Mouse (Mus musculus) ES-E14 (cell line): ENCODE results near the gene Dna2.

Source experiments
- CHD2 ChIP-seq: IDR thresholded peaks from 2 replicates; pipeline ENCODE4 v1.6.1; 2014; ENCODE audit warnings: mild to moderate bottlenecking, low read depth, low read length, inconsistent platforms
- MAFK ChIP-seq: IDR thresholded peaks from 2 replicates; pipeline ENCODE4 v1.6.1; 2014; ENCODE audit warnings: mild to moderate bottlenecking, low read depth, low read length, inconsistent platforms; ENCODE audit not compliant: insufficient read depth
- ZC3H11A ChIP-seq: IDR thresholded peaks from 2 replicates; pipeline ENCODE4 v1.6.1; 2012; ENCODE audit warnings: low read depth, mild to moderate bottlenecking, inconsistent platforms, low read length, borderline replicate concordance
- ZNF384 ChIP-seq: IDR thresholded peaks from 2 replicates; pipeline ENCODE4 v1.6.1; 2012; ENCODE audit warnings: low read depth, low read length, inconsistent platforms

DNA sequence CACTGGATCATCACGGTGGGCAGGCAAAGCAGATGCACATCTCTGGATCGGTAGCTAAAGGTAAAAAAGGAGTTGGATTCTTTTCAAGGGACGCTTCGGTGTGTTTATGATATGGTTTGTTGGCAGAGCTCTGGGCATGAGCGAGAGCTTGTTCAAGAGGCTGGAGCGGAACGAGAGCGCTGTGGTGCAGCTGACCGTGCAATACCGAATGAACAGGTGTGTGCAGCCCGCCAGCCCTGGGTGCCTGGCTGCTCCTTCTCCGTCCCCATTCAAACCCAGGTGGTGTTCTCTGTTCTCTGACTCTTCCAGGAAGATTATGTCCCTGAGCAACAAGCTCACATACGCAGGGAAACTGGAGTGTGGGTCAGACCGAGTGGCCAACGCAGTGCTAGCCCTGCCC is 19.5 kb downstream of the Dna2 start:
- TF ChIP-seq CHD2 (no peak), ZNF384 (no peak), ZC3H11A (no peak), MAFK (no peak)
